Mouse (Mus musculus) MN1 (cell line): ENCODE results near the gene Fbxw24.
"Not testable (repeated sequence)": the region's sequence is repeated elsewhere in the genome, so short reads cannot be mapped to it uniquely, and the experiment has no call there.

Experiments used
- DNase-seq: peaks from one replicate; pipeline ENCODE4 v3.0.0-alpha.2; 2016; ENCODE audit warnings: low spot score

Gene Fbxw24

GRCm38 (mm10) chr9:109625957-109626356, at the start of gene Fbxw24:
Gene Fbxw24, minus strand, starts transcription at chr9:109626057.
- DNase-seq, result not testable (repeated sequence)

GRCm38 (mm10) chr9:109664552-109664951, 38.7 kb upstream of the Fbxw24 start, which contains the start of gene Fbxw25:
Gene Fbxw25, minus strand, starts transcription at chr9:109664652.
- DNase-seq, result not testable (repeated sequence)

GRCm38 (mm10) chr9:109606837-109607236, 19.0 kb downstream of the Fbxw24 start:
- DNase-seq, result peak; percentile 6

- not testable (repeated sequence) for DNase-seq
Observed at GRCm38 (mm10) chr9:109602128-109602527, 23.7 kb downstream of the Fbxw24 start.

- no peak for DNase-seq
Observed at GRCm38 (mm10) chr9:109597226-109597625, 28.6 kb downstream of the Fbxw24 start.

GRCm38 (mm10) chr9:109594866-109595265, 31.0 kb downstream of the Fbxw24 start:
- no peak for DNase-seq

- not testable (repeated sequence) for DNase-seq
Observed at GRCm38 (mm10) chr9:109568162-109568561, 57.7 kb downstream of the Fbxw24 start, which contains the start of gene Fbxw15. Gene Fbxw15, minus strand, starts transcription at chr9:109568262.

GRCm38 (mm10) chr9:109565546-109565945, 60.3 kb downstream of the Fbxw24 start:
- no peak for DNase-seq

- DNase-seq, result not testable (repeated sequence)
Observed at GRCm38 (mm10) chr9:109562106-109562505, 63.8 kb downstream of the Fbxw24 start.

- no peak for DNase-seq
Observed at GRCm38 (mm10) chr9:109552483-109552882, 73.4 kb downstream of the Fbxw24 start.
